Mouse (Mus musculus) monocyte, adult 59 days (primary cell): ENCODE measurements around the gene Ets1. TPM values are rescaled to one million over a fixed set of nuclear protein-coding genes. Genes with fewer than 3 reads are reported as not detected.

Experiments
- total RNA-seq, 2 experiments: library from RNA; stranded (reverse); gene quantifications; one replicate each; pipeline ENCODE4 v1.2.4; 2023

The Ets1 gene
- total RNA-seq: 10 to 100 TPM; 30.9 to 40.7 TPM

GRCm38 (mm10) chr9:32635627-32636385 is at the start of gene Ets1:
Ets1 (plus strand) TSS chr9:32636221.

Other genes with a start within 250 kb of the Ets1 start
- 100 to 1,000 TPM in 1 of 2 experiments, 10 to 100 TPM in 1; 88.8 to 102 TPM for gene Fli1, start 93.4 kb upstream of the Ets1 start, total RNA-seq